10 mouse cellular contexts compared by ENCODE assay signal in genomic region chr11:98347385-98348082, GRCm38 (mm10). TPM values are rescaled to one million over a fixed set of nuclear protein-coding genes. Genes with fewer than 3 reads are reported as not detected.
DNase-seq lines count a peak whose midpoint lies in the region; ATAC-seq and TF ChIP-seq lines count a peak whose summit lies in the region.
"Had no signal": no experiment of that assay in that cellular context is flagged by ENCODE, and none has a peak within 500 bp of the region (broad histone marks: within the 10 kb centered on the region; RNA-seq: fewer than 3 reads in every experiment).

No protein-coding gene starts in this region.

- peak; percentile 57 to 66 for DNase-seq in cerebellum, adult 2 months
- no peak for DNase-seq in cerebellum, adult 8-10 months
- peak; percentile 47 for DNase-seq in brain, adult 2 months (ENCODE audit: low read depth, low spot score)
- peak; percentile 37 for DNase-seq in lung, adult 2 months
- no peak for DNase-seq in urinary bladder, postnatal 10 days (ENCODE audit: low spot score)
- DNase-seq: left cerebral cortex, postnatal 4 days had no signal

- peak overlapping the region; percentile 81 for H3K4me3 ChIP-seq in cerebellum, adult 2 months (replicated peaks; ENCODE audit: insufficient read depth, low read depth, low read length)
- peak overlapping the region; percentile 51; the same call in 1 of the 2 replicates for H3K4me3 ChIP-seq in hindbrain, embryonic 13.5 days
- H3K4me3 ChIP-seq in lung, adult 2 months (replicated peaks; ENCODE audit: extremely low read depth, low read depth, low read length), result no peak overlapping the region
- H3K4me3 ChIP-seq: erythroblast, embryonic 14.5 days had no signal

- TF ChIP-seq POLR2A in cerebellum, adult 2 months (IDR thresholded peaks at IDR 0.05; ENCODE audit: borderline replicate concordance, insufficient read depth, low read length), result no peak
- TF ChIP-seq POLR2A in lung, adult 2 months (IDR thresholded peaks at IDR 0.05; ENCODE audit: borderline replicate concordance, extremely low read depth, low read depth, low read length), result no peak

- TF ChIP-seq CTCF in cerebellum, adult 2 months (IDR thresholded peaks at IDR 0.05; ENCODE audit: borderline replicate concordance, insufficient read depth, low read depth, low read length), result no peak
- no peak for TF ChIP-seq CTCF in lung, adult 2 months (IDR thresholded peaks at IDR 0.05; ENCODE audit: insufficient read depth, low read length)

- no peaks in the 10 kb centered on the region for H3K36me3 ChIP-seq in hindbrain, embryonic 13.5 days

- peaks cover 17% of the 10 kb centered on the region for H3K4me1 ChIP-seq in cerebellum, adult 2 months (ENCODE audit: control insufficient read depth, insufficient read depth, low read length)
- peaks cover 23% of the 10 kb centered on the region for H3K4me1 ChIP-seq in hindbrain, embryonic 13.5 days (replicated peaks)
- 0 out of 2 replicates have a peak, but pooled peaks cover 4% of the 10 kb centered on the region for H3K4me1 ChIP-seq in lung, adult 2 months (ENCODE audit: control insufficient read depth, insufficient read depth, low read length)

- no peaks in the 10 kb centered on the region for H3K27me3 ChIP-seq in cerebellum, adult 2 months (ENCODE audit: control insufficient read depth, insufficient read depth, low read length)
- peaks cover 86% of the 10 kb centered on the region for H3K27me3 ChIP-seq in hindbrain, embryonic 13.5 days

- ATAC-seq in hindbrain, embryonic 13.5 days (ENCODE audit: low FRiP score), result no peak
- ATAC-seq in activated CD4-positive, CD25-positive, alpha-beta regulatory T cell, adult 4 months, result no peak
- no peak for ATAC-seq in inflammation-experienced regulatory T-cells, adult 6 months

- no peaks in the 10 kb centered on the region for H3K9me3 ChIP-seq in hindbrain, embryonic 13.5 days

- peak overlapping the region; percentile 92 for H3K4me2 ChIP-seq in hindbrain, embryonic 13.5 days

- no peak overlapping the region; the same call in 1 of the 2 replicates for H3K9ac ChIP-seq in hindbrain, embryonic 13.5 days

- WGBS in cerebellum, adult 2 months, result 5% methylated on average over 12 of the region's 12 CpGs
- WGBS in hindbrain, embryonic 13.5 days, result 2% methylated on average over 8 of the region's 12 CpGs
- WGBS in lung, adult 2 months, result 5% methylated on average over 12 of the region's 12 CpGs

- no peak overlapping the region for H3K27ac ChIP-seq in cerebellum, adult 2 months (ENCODE audit: insufficient read depth, low read length)
- H3K27ac ChIP-seq in hindbrain, embryonic 13.5 days, result no peak overlapping the region

RNA-seq across cellular contexts. Expression of gene Ppp1r1b, which starts 0.7 kb away (rescaled TPM):
- 150 and 173 TPM in 2 replicates for polyA plus RNA-seq in cerebellum, adult 2 months (2012; rRNA removed)
- 1.1 and 2.4 TPM in 2 replicates for polyA plus RNA-seq in hindbrain, embryonic 13.5 days (2015; fragmentation: Nextera tagmentation; extraction: Ambion mirVana)
- polyA plus RNA-seq in lung, adult 2 months (2012; rRNA removed), result 20.0 and 22.1 TPM in 2 replicates
- not detected for polyA plus RNA-seq in activated CD4-positive, CD25-positive, alpha-beta regulatory T cell, adult 4 months (2017; shearing (Covaris generic))
- not detected for polyA plus RNA-seq in inflammation-experienced regulatory T-cells, adult 6 months (2017; shearing (Covaris generic))

RNA-seq across cellular contexts. Expression of gene Stard3, which starts 10.6 kb away (rescaled TPM):
- polyA plus RNA-seq in cerebellum, adult 2 months (2012; rRNA removed), result 53.5 and 56.1 TPM in 2 replicates
- polyA plus RNA-seq in hindbrain, embryonic 13.5 days (2015; fragmentation: Nextera tagmentation; extraction: Ambion mirVana), result 44.4 and 44.7 TPM in 2 replicates
- 131 and 143 TPM in 2 replicates for polyA plus RNA-seq in lung, adult 2 months (2012; rRNA removed)
- polyA plus RNA-seq in activated CD4-positive, CD25-positive, alpha-beta regulatory T cell, adult 4 months (2017; shearing (Covaris generic)), result 10 to 100 TPM; 33.3 to 42.1 TPM
- polyA plus RNA-seq in inflammation-experienced regulatory T-cells, adult 6 months (2017; shearing (Covaris generic)), result 10 to 100 TPM; 38.5 to 42.1 (median 40.3) TPM

RNA-seq across cellular contexts. Expression of gene Neurod2, which starts 18.1 kb away (rescaled TPM):
- polyA plus RNA-seq in cerebellum, adult 2 months (2012; rRNA removed), result 57.4 and 68.4 TPM in 2 replicates
- 24.6 and 30.7 TPM in 2 replicates for polyA plus RNA-seq in hindbrain, embryonic 13.5 days (2015; fragmentation: Nextera tagmentation; extraction: Ambion mirVana)
- polyA plus RNA-seq in lung, adult 2 months (2012; rRNA removed), result not detected in 2 replicates
- not detected for polyA plus RNA-seq in activated CD4-positive, CD25-positive, alpha-beta regulatory T cell, adult 4 months (2017; shearing (Covaris generic))
- polyA plus RNA-seq in inflammation-experienced regulatory T-cells, adult 6 months (2017; shearing (Covaris generic)), result not detected
- polyA plus RNA-seq: erythroblast, embryonic 14.5 days had no signal

RNA-seq across cellular contexts. Expression of gene Tcap, which starts 36.1 kb away (rescaled TPM):
- polyA plus RNA-seq in cerebellum, adult 2 months (2012; rRNA removed), result 0.95 and 1.3 TPM in 2 replicates
- polyA plus RNA-seq in hindbrain, embryonic 13.5 days (2015; fragmentation: Nextera tagmentation; extraction: Ambion mirVana), result 0.21 and 0.35 TPM in 2 replicates
- 73.7 and 136 TPM in 2 replicates for polyA plus RNA-seq in lung, adult 2 months (2012; rRNA removed)
- not detected for polyA plus RNA-seq in activated CD4-positive, CD25-positive, alpha-beta regulatory T cell, adult 4 months (2017; shearing (Covaris generic))
- not detected for polyA plus RNA-seq in inflammation-experienced regulatory T-cells, adult 6 months (2017; shearing (Covaris generic))
- polyA plus RNA-seq: erythroblast, embryonic 14.5 days had no signal

RNA-seq across cellular contexts. Expression of gene Pnmt, which starts 38.7 kb away (rescaled TPM):
- polyA plus RNA-seq in cerebellum, adult 2 months (2012; rRNA removed), result 0.26 and 0.40 TPM in 2 replicates
- polyA plus RNA-seq in hindbrain, embryonic 13.5 days (2015; fragmentation: Nextera tagmentation; extraction: Ambion mirVana), result 3.2 and 4.2 TPM in 2 replicates
- 2.0 and 3.5 TPM in 2 replicates for polyA plus RNA-seq in lung, adult 2 months (2012; rRNA removed)
- not detected for polyA plus RNA-seq in activated CD4-positive, CD25-positive, alpha-beta regulatory T cell, adult 4 months (2017; shearing (Covaris generic))
- not detected for polyA plus RNA-seq in inflammation-experienced regulatory T-cells, adult 6 months (2017; shearing (Covaris generic))
- polyA plus RNA-seq: erythroblast, embryonic 14.5 days had no signal

Comparison
In these comparisons a context has a peak if more than half of its experiments do, and no peak if none do; other contexts are left out.
1. DNase-seq: peak in cerebellum, adult 2 months (2 of 2), brain, adult 2 months (single experiment) and lung, adult 2 months (single experiment); none in cerebellum, adult 8-10 months (single experiment) and urinary bladder, postnatal 10 days (single experiment).
2. RNA of gene Neurod2, which starts 18.1 kb away (polyA plus RNA-seq): 57.4 to 68.4 TPM in cerebellum, adult 2 months and 24.6 to 30.7 TPM in hindbrain, embryonic 13.5 days; not detected in lung, adult 2 months, not detected in activated CD4-positive, CD25-positive, alpha-beta regulatory T cell, adult 4 months and not detected in inflammation-experienced regulatory T-cells, adult 6 months; every median in the first group is over 10 times any median in the second.